Mouse (Mus musculus) forebrain, postnatal 0 days (tissue): Measurements from ENCODE around the gene Ppy. TPM values are rescaled to one million over a fixed set of nuclear protein-coding genes. Genes with fewer than 3 reads are reported as not detected.

Experiments
- ATAC-seq: fragments of 200-750 bp; cut with Nextera tagmentation; 2 replicates; pipeline ENCODE4 v1.8.0; 2017; ENCODE audit warnings: mild to moderate bottlenecking, moderate library complexity
- DNase-seq: peaks from one replicate; pipeline ENCODE4 v3.0.0-alpha.2; 2015
- H3K27ac ChIP-seq: fragments of 300-500 bp; sonication (generic); 2 replicates; pipeline ENCODE4 v1.5.1; 2014; ENCODE audit warnings: low read depth, mild to moderate bottlenecking, antibody characterized with exemption, low read length, moderate library complexity, mixed read lengths
- H3K27me3 ChIP-seq: fragments of 300-500 bp; sonication (generic); 2 replicates; pipeline ENCODE4 v1.6.1; 2014; ENCODE audit warnings: mild to moderate bottlenecking, low read length, mixed read lengths; ENCODE audit not compliant: insufficient read depth
- H3K36me3 ChIP-seq: fragments of 300-500 bp; sonication (generic); 2 replicates; pipeline ENCODE4 v1.6.1; 2014; ENCODE audit warnings: mild to moderate bottlenecking, moderate library complexity; ENCODE audit not compliant: insufficient read depth
- H3K4me1 ChIP-seq: fragments of 300-500 bp; sonication (generic); 2 replicates; pipeline ENCODE4 v1.6.1; 2014; ENCODE audit warnings: antibody characterized with exemption; ENCODE audit not compliant: insufficient read depth
- H3K4me2 ChIP-seq: fragments of 300-500 bp; sonication (generic); 2 replicates; pipeline ENCODE4 v1.6.1; 2014; ENCODE audit warnings: low read depth, mild to moderate bottlenecking, moderate library complexity
- H3K4me3 ChIP-seq: fragments of 300-500 bp; sonication (generic); 2 replicates; pipeline ENCODE4 v1.5.1; 2014; ENCODE audit warnings: low read depth, low read length, mixed read lengths
- H3K9ac ChIP-seq: fragments of 300-500 bp; sonication (generic); 2 replicates; pipeline ENCODE4 v1.6.1; 2014; ENCODE audit warnings: mild to moderate bottlenecking
- H3K9me3 ChIP-seq: fragments of 300-500 bp; sonication (generic); 2 replicates; pipeline ENCODE4 v1.6.1; 2016; ENCODE audit warnings: low read length
- CTCF ChIP-seq: sonication (generic); IDR thresholded peaks from 2 replicates; pipeline ENCODE4 v1.5.1; 2016; ENCODE audit warnings: antibody characterized with exemption, control low read depth, low read depth
- WGBS: fragments of 180-500 bp; shearing (Covaris S2); extraction: QIAGEN DNeasy Blood & Tissue Kit; methylation state at CpG from one replicate; pipeline ENCODE4 v1.1.7; 2014; 5-methylcytosine and 5-hydroxymethylcytosine counted together
- polyA plus RNA-seq: library from polyadenylated mRNA; unstranded; fragments of >200 nt; fragmentation: Nextera tagmentation; extraction: Ambion mirVana; gene quantifications from 2 replicates; pipeline ENCODE4 v1.2.1, GENCODE M21; 2015
- total RNA-seq: library from RNA; depleted of rRNA; stranded (reverse); fragments of >200 nt; gene quantifications from 2 replicates; pipeline ENCODE4 v1.2.3, GENCODE M21; 2014

Gene Ppy
- total and polyA plus RNA-seq, 2 experiments from 2014 or later: not detected

GRCm38 (mm10) chr11:102087931-102088898 lies 12.9 kb downstream of the Ppy start, which contains the start of gene Mpp2:
TSS of gene Mpp2 (minus strand) at chr11:102088515.
- ATAC-seq (peak; percentile 38), DNase-seq (peak; percentile 84)
- peak within 1 kb of the TSS; percentile 73 for H3K9ac ChIP-seq
- H3K9me3 ChIP-seq: no peaks in the 10 kb centered on the region
- under 1% methylated on average over 49 of the region's 49 CpGs for WGBS
- H3K27ac ChIP-seq: peak within 1 kb of the TSS; percentile 96
- H3K27me3 ChIP-seq: no peaks in the 10 kb centered on the region
- H3K4me3 ChIP-seq: peak within 1 kb of the TSS; percentile 75
- no peak for TF ChIP-seq CTCF
- H3K4me1 ChIP-seq: no peaks in the 10 kb centered on the region
- H3K4me2 ChIP-seq: peak within 1 kb of the TSS; percentile 86
- peaks cover 5% of the 10 kb centered on the region; the same call in 1 of the 2 replicates for H3K36me3 ChIP-seq

- no peaks in the 10 kb centered on the region for H3K27me3 ChIP-seq
- DNase-seq (peak; percentile 92), ATAC-seq (peak; percentile 87)
- peaks cover 5% of the 10 kb centered on the region; the same call in 1 of the 2 replicates for H3K36me3 ChIP-seq
- WGBS: under 1% methylated on average over 39 of the region's 39 CpGs
- peak overlapping the region; percentile 96 for H3K27ac ChIP-seq
- H3K9ac ChIP-seq: peak overlapping the region; percentile 73
- TF ChIP-seq CTCF: no peak
- H3K9me3 ChIP-seq: no peaks in the 10 kb centered on the region
- H3K4me1 ChIP-seq: 0 out of 2 replicates have a peak, but pooled peaks cover 6% of the 10 kb centered on the region
- peak overlapping the region; percentile 86 for H3K4me2 ChIP-seq
- peak overlapping the region; percentile 75 for H3K4me3 ChIP-seq
These were observed 13.9 kb downstream of the Ppy start for GRCm38 (mm10) chr11:102087081-102087751.

GRCm38 (mm10) chr11:102086331-102086730 lies 14.8 kb downstream of the Ppy start:
- Histone ChIP-seq H3K27me3 (no peaks in the 10 kb centered on the region), H3K4me3 (peak overlapping the region; percentile 75), H3K9me3 (no peaks in the 10 kb centered on the region), H3K9ac (peak overlapping the region; percentile 73; the same call in 1 of the 2 replicates), H3K4me2 (peak overlapping the region; percentile 86), H3K36me3 (peaks cover 5% of the 10 kb centered on the region; the same call in 1 of the 2 replicates), H3K27ac (peak overlapping the region; percentile 96), H3K4me1 (0 out of 2 replicates have a peak, but pooled peaks cover 9% of the 10 kb centered on the region)
- DNase-seq (peak; percentile 85), ATAC-seq (peak; percentile 48)
- TF ChIP-seq CTCF: peak; percentile 67
- WGBS: 2% methylated on average over 3 of the region's 3 CpGs

- H3K9ac ChIP-seq: no peak overlapping the region
- no peak for ATAC-seq
- 0 out of 2 replicates have a peak, but pooled peaks cover 9% of the 10 kb centered on the region for H3K4me1 ChIP-seq
- no peak overlapping the region for H3K4me3 ChIP-seq
- no peaks in the 10 kb centered on the region for H3K9me3 ChIP-seq
- peaks cover 5% of the 10 kb centered on the region; the same call in 1 of the 2 replicates for H3K36me3 ChIP-seq
- TF ChIP-seq CTCF: no peak
- no peak overlapping the region for H3K27ac ChIP-seq
- no peak overlapping the region for H3K4me2 ChIP-seq
- no peak for DNase-seq
- no peaks in the 10 kb centered on the region for H3K27me3 ChIP-seq
- WGBS: 19% methylated on average over 7 of the region's 7 CpGs
These were observed 17.0 kb downstream of the Ppy start for GRCm38 (mm10) chr11:102084159-102084558.

DNA sequence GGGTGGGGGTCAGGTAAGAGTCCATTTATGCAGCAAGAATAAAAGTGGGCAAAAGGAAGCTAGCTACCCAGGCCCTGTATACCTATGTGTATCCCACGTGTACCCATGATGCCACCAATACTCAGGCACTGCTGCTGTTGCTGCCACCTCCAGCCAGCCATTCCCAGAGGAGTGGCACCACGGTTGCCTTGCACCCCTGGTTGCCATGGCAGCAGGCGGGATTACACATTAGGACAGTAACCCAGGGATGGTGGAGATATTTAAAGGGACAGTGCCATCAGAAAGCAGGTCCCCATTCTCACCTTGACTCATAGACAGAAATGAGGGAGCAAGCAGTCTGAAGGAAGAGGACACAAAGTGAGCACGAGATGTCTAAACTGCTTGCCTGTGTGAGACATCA lies 17.9 kb downstream of the Ppy start:
- Histone ChIP-seq H3K36me3 (peaks cover 8% of the 10 kb centered on the region; the same call in 1 of the 2 replicates), H3K4me3 (no peak overlapping the region), H3K9me3 (no peaks in the 10 kb centered on the region), H3K4me1 (0 out of 2 replicates have a peak, but pooled peaks cover 9% of the 10 kb centered on the region), H3K27ac (no peak overlapping the region), H3K27me3 (no peaks in the 10 kb centered on the region), H3K9ac (no peak overlapping the region), H3K4me2 (no peak overlapping the region)
- ATAC-seq (no peak), DNase-seq (peak; percentile 29)
- 36% methylated on average over 4 of the region's 4 CpGs for WGBS
- no peak for TF ChIP-seq CTCF

- Histone ChIP-seq H3K4me2 (peak overlapping the region; percentile 81), H3K36me3 (peaks cover 10% of the 10 kb centered on the region; the same call in 1 of the 2 replicates), H3K27me3 (no peaks in the 10 kb centered on the region), H3K4me1 (0 out of 2 replicates have a peak, but pooled peaks cover 9% of the 10 kb centered on the region), H3K27ac (no peak overlapping the region), H3K4me3 (peak overlapping the region; percentile 40), H3K9me3 (no peaks in the 10 kb centered on the region), H3K9ac (peak overlapping the region; percentile 47)
- DNase-seq (peak; percentile 90), ATAC-seq (peak; percentile 89)
- TF ChIP-seq CTCF: peak; percentile 33
- 1% methylated on average over 18 of the region's 18 CpGs for WGBS
These were observed 18.8 kb downstream of the Ppy start for GRCm38 (mm10) chr11:102082322-102082721.
